Mouse (Mus musculus): ENCODE data around the gene Btbd16.

Gene Btbd16

DNA sequence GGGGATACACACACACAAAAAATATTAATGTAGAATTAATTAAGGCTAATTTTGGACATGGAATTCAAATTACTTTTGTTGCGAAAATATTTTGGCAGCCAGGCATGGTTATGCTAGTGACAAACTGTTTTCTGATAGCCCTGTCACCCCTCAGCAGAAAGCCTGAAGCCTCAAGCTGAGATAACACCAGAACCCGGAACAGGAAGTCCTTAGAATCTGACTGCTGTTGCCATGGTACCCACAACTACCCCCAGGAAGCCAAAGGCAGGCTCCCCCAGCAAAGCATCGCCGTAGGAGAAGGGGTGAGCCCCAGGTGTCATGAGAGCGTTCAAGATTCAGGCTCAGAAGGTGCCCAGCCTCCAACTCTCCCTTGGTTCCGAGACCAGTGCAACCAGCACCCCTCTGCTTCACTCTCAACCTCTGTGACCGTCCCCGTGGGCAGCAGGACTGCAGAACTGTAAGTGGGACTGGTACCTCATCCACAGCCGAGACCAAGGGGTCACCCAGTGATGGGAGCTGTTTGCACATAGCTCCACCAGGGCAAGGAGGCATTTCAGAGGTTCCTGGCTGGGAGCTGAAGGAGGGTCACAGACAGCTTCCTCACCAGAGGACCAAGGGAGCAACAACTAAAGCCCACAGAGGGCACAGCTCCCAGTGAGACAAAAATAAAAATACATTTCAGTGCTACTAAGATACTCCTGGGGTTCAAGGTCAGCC is at the start of gene Btbd16:
Gene Btbd16 (plus strand): TSS at position 156 of the 717 bp plus-strand sequence.
- DNase-seq (ENCODE audit: low read depth): no peak

DNA sequence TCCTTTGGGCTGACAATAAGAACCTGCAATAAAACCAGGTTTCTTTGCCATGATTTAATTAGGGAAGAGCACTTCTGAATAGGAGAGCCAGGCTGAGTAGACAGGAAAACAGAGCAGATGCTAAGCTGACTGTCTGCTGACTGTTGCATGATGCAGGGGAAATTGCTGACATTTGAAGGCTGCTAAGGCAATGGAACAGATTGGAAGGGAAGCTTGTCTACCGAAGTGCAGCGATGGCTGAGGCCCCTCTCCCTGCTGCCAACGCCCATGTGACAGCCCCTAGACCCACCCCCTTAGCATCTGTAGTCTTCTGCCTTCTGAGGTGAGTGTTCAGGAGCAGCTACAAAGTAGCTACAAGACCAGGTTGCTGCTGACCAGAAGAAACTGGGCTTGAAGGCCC is 47.7 kb upstream of the Btbd16 start:
- no peak for DNase-seq (ENCODE audit: low read depth)

DNA sequence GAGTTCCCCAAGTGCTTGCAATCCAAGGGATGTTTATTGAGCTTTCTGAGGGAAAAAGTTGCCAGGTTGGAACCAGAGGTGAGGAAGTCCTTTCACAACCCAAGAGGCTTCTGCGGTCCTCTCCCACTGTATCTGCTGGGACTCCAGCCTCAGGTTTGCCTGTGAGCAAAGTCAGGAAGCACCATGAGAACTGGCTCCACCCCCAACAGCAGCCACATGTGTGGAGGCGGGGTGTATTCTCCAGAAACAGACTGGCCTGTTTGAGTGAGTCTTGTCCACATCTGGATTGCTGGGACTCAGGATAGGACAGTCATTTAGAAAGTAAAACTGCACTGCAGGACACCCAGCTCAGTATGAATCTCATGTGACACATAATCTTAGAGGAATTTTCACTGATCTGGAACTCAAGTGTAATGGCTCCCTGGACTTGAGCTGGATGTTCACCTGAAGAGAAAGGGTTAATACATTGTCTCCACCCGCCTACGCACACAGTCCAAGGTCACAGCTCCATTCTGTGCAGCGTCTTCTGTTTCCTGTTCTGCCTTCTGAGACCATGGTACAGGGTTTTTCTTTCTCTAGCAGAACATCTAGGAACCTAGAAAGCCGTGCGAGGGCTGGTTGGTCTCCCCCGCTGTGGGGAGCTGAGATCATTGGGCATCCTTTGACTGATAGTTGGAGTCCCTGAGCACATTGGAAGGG is 47.0 kb upstream of the Btbd16 start:
- peak; percentile 6 for DNase-seq (ENCODE audit: low read depth)

DNA sequence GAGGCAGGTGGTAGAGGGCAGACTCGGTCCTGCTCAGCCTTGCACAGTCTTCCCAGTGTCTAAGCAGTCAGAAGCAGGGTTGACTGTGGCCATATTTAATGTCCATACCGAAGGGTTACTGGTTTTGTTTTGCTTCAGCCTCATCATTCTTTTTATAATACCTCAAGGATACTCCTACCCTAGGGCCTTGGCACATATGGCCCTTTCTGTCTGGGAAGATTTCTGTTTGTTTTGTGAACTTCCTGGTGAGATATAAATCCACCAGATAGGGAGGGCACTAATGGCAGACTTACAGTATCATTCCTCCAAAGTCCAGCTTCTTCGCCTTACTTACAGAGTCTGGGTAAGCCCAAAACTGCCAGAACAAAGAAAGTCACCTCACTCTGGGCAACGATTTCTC is 46.3 kb upstream of the Btbd16 start:
- DNase-seq (ENCODE audit: low read depth): no peak

DNA sequence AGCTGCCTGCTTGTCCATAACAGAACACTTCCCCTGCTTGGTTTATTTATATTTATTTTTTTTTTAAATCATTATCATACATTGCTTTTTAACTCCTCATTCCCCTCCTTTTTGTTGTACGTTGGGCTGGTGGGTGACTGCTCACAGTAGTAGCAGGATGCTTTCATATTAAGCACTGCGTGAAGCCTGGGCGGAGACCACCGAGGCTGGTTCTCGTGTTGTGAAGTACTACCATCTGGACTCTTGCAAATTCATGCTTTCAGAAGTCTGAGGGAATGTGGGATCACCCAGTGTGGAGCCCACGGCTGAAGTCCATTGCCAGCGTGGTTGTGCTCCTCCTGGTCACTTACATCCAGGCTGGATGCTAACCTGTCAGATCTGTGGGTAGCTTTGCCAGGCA is 42.1 kb upstream of the Btbd16 start:
- no peak for DNase-seq (ENCODE audit: low read depth)

DNA sequence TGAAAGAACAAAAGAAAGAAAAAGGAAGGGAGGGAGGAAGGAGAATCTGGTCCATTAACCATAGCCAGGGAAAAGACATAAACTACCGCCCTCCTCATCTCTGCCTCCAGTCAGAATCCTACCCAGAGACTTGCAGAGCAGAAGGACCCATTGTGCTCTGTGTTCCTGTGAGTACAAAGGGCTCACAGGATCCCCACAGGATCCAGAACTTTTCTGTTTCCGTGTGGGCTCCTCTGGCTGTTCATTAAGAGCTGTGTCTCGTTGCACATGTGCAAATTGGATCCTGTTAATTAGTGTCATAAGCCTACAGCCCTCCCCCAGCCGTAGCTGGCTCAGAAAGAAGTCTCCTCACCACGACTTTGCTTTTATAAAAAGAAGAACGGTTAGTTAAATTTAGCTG is 41.0 kb upstream of the Btbd16 start:
- no peak for DNase-seq (ENCODE audit: low read depth)

DNA sequence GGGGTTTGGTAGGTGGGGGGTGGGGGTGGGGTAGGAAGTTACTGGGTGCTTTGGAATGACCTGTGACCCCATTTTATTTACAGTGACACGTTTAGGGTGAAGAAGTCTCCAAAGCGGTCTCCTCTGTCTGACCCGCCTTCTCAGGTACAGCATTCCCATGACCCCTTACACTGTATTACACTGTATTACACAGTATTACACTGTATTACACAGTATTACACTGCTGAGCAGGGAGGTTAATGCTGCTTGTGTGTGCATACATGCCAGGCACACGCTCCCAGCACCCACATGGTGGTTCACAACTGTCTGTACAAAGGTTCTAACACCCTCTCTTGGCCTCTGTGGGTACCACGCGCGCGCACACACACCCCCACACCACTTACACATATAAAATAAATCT is 40.4 kb upstream of the Btbd16 start:
- DNase-seq (ENCODE audit: low read depth): no peak

DNA sequence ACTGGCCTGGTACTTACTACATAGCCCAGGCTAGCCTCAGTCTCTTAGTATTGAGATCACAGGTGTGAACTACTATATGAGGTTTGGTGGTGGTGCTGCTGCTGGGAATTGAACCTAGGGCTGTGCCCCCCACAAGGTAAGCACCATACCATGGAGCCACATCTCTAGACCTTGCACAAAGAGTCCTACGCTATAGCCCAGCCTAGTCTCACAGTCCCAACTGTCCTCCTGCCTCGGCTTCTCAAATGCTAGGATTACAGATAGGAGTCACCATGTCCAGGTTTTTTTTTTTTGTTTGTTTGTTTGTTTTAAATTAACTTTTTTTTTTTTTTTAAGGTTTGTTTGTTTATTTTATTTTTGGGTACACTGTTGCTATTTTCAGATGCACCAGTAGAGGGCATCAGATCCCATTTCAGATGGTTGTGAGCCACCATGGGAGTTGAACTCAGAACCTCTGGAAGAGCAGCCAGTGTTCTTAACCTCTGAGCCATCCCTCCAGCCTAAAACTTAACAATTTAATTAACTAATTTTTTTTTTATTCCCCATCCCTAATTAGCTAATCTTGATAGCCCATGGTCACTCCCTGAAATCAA is 39.6 kb upstream of the Btbd16 start:
- DNase-seq (ENCODE audit: low read depth): no peak

DNA sequence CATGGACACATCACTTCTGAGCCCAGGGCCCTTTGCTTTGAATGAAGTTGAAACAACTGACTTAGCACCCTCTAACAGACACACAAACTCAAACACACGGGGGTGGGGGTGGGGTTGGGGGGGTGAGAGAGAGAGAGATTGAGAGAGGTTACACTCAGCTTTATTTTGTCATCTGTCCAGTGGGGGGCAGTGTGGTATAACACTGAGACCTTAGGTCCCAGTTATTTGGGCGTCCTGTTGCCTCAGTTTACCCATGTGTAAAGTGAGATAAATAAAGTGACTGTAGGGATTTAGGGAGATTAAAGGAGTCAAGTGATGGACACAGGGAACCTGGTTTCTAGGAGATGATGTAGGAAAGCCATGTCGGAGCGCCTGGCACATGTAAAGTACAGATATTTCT is 32.8 kb upstream of the Btbd16 start:
- DNase-seq (ENCODE audit: low read depth): no peak

DNA sequence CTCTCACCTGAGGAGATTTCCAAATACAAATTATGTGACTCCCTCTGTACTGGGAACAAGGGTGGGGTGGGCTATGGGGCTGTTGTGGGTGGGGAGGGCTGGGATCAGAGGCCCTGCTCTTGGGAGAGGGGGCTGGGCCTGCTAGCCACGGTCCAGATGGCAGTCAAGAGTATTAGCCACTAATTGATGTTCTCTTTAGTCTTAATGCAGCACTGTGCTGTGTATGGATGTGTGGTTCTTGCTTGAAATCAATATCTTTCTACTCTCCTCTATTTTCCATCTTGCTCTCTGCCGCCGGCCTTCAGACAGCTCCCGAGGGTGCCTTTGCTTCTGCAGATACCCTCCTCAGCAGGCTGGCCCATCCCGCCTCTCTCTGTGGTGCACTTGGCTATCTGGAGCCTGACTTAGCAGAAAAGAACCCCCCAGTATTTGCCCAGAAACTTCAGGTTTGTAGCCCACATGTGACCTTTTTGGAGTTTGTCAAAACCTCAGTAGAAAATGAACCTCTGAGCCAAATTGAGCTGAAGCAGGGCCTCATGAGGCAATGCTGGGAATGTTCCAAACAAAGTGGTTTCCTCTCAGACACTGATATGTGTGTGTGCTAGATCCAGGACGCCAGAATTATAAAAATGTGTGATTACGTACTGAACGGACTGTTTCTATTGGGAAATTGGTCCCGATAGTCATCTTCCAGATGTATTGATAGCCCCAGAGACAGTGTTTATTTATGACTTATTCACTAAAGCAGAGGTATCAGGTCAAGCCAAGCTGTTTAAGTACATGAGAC is 30.4 kb upstream of the Btbd16 start:
- DNase-seq (ENCODE audit: low read depth): no peak

DNA sequence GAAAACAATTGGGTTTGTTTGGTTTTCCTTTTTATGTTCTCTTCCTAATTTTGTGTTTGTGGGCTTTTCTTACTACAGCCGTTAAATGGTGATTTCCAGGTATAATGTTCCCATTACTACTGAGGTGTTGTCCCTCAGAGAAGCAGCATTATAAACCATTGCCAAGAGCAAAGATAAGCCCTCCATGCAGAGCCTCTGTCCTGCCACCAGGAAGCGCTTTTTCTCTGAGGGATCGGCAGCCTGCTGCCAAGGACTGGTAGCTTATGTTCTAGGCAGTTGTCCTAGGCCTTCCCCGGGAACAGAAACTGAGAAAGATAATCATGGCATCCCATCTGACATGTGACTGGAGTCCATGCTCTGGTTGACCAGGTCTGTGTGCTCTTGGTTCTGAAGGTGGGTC is 24.7 kb upstream of the Btbd16 start:
- no peak for DNase-seq (ENCODE audit: low read depth)

DNA sequence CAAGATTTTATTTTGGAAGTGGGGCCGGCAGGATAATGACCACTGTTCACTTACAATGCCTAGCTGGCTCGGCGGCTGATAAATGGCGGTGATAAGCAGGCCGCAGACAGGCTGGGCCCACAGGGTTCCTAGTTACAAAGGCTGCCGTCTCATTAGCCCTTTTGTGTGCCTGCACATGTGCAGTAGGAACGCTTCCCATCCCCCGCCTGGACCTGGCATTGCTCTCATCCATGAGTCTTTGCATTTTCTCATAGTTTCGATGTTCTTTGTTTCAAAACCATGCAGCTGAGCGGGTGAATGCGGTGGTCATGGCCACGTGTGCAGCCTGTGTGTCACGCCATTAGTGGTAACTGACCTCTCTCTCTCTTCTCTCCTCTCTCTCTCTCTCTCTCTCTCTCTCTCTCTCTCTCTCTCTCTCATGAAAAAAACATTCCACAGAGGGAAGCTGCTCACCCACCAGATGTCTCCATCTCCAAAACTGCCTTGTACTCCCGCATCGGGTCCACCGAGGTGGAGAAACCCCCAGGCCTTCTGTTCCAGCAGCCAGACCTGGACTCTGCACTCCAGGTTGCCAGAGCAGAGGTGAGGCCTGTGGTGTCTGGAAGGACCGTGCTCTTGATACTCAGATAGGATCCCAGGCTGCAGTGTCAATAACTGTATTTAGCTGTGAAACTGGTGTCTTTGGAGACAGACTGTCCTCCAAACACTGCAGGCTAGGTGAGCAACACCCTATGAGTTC is 22.9 kb upstream of the Btbd16 start:
- no peak for DNase-seq (ENCODE audit: low read depth)

DNA sequence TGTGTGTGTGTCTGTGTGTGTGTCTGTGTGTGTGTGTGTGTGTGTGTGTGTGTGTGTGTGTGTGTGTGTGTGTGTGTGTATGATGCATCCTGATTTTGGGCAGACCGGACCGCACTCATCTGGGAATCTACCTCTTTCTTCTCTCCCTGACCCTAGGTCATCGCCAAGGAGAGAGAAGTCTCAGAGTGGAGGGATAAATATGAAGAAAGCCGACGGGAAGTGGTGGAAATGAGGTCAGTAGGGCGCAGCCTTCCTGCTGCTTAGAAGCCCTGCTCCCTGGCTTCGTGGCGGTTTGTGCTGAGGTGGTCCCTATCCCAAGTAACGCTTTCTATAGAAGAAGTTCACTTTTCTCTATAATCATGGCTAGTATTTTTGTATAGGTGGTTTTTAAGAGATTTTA is 22.2 kb upstream of the Btbd16 start:
- no peak for DNase-seq (ENCODE audit: low read depth)

DNA sequence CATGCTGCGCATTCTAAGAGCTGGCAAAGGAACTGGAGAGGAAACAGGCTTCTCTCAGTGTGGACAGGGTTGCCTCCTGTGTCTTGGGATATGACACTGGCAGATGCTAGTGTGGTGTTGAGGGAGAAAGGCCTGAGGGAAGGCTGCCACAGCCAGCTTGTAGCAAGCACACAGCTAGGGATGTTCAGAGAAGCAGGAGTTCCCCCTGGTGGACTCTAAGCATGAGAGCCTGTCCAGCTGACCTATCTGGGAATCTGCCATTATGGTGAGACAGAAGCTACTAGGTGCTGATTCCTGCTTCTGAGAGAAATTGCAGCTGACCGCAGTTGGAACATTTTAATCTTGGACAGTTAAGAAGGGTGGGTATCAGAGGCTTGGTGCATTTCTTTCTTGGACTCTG is 19.1 kb upstream of the Btbd16 start:
- DNase-seq (ENCODE audit: low read depth): no peak

DNA sequence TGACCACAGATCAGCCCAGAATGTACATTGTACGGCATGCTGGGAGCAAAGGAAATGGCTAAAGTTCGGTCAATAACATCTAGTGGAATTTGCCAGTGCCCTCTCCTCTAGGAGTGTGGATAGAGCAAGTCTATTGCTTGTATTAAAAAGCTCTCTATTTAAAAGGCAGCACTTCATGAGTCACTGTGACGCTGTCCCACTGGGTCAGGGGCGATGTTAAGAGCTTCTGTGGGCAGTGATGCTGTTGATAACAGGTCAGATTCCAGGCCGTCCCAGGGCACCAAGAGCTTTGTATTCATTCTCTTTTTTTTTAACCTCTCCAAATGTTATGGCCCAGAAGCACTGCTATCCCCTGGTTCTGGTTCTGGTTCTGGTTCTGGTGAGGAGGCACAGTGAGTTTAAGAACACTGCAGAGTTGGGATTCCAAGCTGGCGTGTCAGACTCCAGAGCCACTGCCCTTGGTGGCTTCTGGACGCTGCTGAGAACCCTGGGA is 17.5 kb upstream of the Btbd16 start:
- no peak for DNase-seq (ENCODE audit: low read depth)

DNA sequence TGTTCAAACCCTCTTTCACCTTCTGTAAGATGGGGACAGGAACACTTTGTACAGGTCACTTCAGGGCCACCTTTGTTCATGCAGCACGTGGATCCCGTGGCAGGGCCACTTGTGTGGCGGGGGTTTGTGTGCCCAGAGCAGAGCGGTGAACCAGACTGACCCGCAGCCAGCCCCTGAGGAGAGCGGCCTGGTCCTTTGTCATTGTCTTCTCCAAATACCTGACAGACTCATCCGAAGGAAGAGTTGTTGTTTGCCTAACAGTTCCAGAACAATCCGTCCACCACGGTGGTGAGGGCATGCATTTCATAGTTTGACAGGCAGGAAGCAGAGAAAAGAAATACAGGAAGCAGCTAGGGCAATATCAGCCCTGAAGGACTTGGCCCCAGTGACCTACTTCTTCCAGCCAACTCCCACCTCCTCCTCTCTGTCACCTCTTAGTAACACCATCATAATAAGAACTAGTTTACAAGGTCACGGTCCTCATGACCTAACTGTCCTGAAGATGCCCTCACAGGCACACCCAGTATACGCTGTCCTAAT is 16.5 kb upstream of the Btbd16 start:
- DNase-seq (ENCODE audit: low read depth): no peak

DNA sequence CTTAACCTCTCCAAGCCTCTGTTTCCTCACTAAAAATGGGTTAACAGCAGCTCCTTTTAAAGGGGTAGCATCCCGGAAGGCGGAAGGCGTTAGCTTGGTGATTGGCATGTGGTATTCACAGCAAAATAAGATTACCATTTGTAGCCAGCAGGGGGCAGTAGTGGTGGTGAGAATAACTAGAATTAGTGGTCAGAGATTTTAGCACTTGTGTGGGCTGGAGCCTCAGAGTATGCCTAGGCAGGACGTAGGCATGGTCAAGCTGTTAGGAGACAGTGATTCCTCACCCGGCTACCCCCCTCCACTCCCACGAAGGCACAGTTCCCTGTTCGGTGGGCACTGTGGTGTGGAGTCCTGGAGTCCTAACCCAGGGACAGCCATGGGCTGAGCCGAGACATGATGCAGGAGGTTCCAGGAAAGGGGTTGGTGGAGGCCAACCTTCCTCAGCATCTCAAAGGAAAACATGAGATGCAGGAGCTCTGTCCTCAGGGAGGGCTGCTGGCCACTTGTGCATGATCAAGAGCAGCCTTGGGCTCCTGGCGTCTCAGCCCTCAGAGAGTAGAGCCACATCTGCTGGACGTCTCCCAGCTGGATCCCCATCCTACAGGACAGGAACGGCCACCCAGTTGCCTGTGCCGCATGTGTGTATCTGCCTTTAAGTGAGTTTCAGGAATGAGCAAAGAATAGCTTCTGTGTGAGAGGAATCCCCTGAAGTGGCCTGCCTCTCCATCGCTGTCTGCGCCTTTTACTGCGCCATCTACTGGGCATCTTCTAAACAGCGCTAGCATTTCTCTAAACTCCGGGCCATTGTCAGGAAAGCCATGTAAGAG is 11.6 kb upstream of the Btbd16 start:
- peak; percentile 50 for DNase-seq (ENCODE audit: low read depth)

DNA sequence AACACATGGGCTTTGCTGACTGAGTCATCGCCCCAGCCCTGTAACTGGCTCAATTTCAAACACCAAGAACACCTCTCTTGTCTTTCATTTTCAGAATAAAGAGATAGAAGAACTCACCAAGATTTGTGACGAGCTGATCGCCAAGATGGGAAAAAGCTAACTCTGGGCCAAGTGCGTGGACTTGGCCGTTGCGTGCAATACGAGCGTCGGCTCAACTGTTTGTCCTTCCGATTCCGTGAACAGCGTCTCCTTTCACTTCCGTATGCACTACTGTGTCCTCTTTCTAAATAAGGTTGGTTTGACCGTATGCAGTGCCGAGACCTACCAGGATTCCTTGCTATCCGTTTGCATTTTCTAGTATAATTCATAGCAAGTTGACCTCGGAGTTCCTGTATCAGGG is 9.7 kb upstream of the Btbd16 start:
- DNase-seq (ENCODE audit: low read depth): no peak

DNA sequence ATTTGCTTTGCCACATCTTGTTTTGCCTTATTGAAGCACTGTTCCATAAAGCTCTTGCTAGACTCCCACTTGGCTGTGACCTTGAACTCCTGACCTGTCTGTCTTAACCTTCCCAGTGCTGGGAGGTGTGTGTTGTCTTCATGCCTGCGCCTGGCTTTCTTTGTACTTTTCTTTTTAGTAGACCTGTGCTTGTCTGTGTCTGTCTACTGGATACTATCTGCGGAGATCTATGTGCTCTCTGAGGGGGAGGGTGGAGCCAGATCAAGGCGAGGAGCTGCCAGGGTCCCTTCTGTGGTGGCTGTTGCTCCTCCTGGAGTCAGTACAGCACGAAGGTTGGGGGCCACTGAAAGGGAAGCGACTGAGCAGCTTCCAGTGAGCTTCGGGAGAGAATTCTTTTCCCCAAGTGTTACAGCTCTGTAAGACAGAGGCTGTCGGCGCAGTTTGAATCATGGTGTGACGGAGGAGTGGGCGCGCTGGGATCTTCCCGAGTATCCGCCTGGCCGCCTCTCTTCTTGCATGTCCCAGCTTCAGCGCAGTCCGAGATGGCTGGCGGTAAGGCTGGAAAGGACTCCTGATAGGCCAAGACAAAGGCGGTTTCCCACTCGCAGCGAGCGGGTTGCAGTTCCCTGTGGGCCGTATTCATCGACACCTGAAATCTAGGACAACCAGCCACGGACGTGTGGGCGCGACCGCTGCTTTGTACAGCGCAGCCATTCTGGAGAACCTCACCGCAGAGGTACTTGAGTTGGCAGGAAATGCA is 7.3 kb upstream of the Btbd16 start:
- DNase-seq (ENCODE audit: low read depth): no peak

DNA sequence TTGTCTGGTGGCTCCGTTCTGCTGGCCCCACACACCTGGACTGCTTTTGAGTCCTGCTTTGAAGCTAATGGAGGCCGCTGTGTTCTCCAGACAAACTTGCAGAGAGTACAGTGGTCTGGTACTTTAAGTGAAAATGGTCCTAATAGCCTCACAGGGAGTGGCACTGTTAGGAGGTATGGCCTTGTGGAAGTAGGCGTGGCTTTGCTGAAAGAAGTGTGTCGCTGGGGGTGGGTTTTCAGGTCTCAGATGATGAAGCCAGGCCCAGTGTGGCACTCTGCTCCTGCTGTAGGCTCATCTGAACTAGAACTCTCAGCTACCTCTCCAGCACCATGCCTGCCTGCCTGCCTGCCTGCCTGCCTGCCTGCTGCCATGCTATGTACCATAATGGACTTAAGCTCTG is 5.7 kb upstream of the Btbd16 start:
- DNase-seq (ENCODE audit: low read depth): no peak

Measured in c-Kit-positive CD71-negative TER-119-negative erythroid progenitor cells, embryonic 14.5 days (primary cell).